Mouse (Mus musculus) kidney, adult 2 months (tissue): Measurements from ENCODE around the gene Trim47.

Experiments
- CTCF ChIP-seq: fragments of 200-500 bp; conservative IDR thresholded peaks from 2 replicates; pipeline ENCODE4 v1.5.1; 2011; ENCODE audit warnings: low read depth, mild to moderate bottlenecking, control low read depth, low read length, moderate library complexity, mixed read lengths; ENCODE audit not compliant: insufficient read depth, insufficient read length
- POLR2A ChIP-seq: fragments of 200-500 bp; IDR thresholded peaks from one replicate; pipeline ENCODE4 v1.6.1; 2011; ENCODE audit warnings: low read depth, low read length, control low read depth

DNA sequence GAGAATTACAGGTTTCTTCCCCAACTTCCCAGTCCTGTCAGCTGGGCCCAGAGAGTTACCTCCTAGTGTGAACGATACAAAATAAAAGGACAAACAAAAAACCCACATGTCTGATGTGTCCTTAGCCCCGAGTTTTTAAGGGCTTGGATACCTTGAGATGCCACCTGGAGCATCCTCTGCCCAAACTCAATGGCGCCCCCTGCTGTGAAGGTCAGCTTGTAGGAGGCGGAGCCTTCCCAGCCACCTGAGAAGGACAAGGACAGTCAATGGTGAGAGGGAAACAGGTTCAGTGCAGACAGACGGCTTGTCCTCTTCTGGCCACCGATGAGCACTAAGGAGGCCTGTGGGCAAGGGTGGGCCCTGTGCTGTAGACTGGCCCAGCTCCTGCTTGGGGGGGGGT lies 45.9 kb downstream of the Trim47 start:
- TF ChIP-seq CTCF (peak; percentile 71), POLR2A (no peak)
